Mouse (Mus musculus) lung, postnatal 0 days (tissue): ENCODE data around the gene Emd.
"Not testable (repeated sequence)": the region's sequence is repeated elsewhere in the genome, so short reads cannot be mapped to it uniquely, and the experiment has no call there.

Source experiments
- CTCF ChIP-seq: IDR thresholded peaks from 2 replicates; pipeline ENCODE4 v1.5.1; 2016; ENCODE audit warnings: antibody characterized with exemption, mild to moderate bottlenecking
- EP300 ChIP-seq: IDR thresholded peaks from 2 replicates; pipeline ENCODE4 v1.6.1; 2016; ENCODE audit warnings: antibody characterized with exemption, mild to moderate bottlenecking, control low read depth

DNA sequence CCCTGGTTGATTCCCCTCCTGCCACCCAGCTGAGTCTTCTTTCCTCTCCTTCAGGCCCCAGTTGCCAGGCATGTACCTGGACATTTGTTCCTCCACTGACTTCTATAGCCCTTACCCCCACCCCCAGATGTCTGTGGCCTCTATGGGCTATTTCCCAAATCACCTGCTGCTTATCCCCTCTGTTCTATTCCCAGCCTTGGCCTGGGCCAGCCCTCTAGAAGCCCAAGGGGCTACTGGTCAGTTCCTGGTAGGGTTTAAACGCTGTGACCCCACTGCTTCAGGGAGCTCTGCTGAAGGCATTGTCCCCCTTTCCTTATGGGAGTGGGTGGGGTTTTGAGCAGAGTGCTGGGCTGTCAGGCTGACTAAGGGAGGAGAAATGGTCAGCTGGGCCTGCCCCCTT is 34.4 kb upstream of the Emd start:
- not testable (repeated sequence) for TF ChIP-seq CTCF, EP300
